Mouse (Mus musculus) MEL (cell line): ENCODE measurements at regions not wholly inside any gene's neighbourhood (a gene's known extent, or its start where the extent isn't known, plus 50 kb on each side); places are given as distances from the start of the nearest gene placed in this dataset.

Source experiments
- DNase-seq: peaks from one replicate; pipeline ENCODE4 v3.0.0; 2011; ENCODE audit warnings: low read depth, low spot score
- H3K27ac ChIP-seq: 2 replicates; pipeline ENCODE4 v1.5.1; 2012; ENCODE audit warnings: low read depth, mild to moderate bottlenecking, control low read depth, low read length, moderate library complexity; ENCODE audit not compliant: control insufficient read depth
- H3K27me3 ChIP-seq, 2 experiments: fragments of 150-350 bp in 1 of 2; sonication (generic) in 1 of 2; 2 replicates each; pipeline ENCODE4 v1.6.1; 2012; ENCODE audit warnings: low read length in 2 of 2, mild to moderate bottlenecking in 2 of 2, improper control_type of control experiment in 1 of 2, moderate library complexity in 1 of 2; ENCODE audit not compliant: insufficient read depth in 2 of 2, control insufficient read depth in 1 of 2
- H3K36me3 ChIP-seq, 2 experiments: 2 replicates each; pipeline ENCODE4 v1.6.1; 2012 to 2014; ENCODE audit warnings: low read length in 2 of 2, improper control_type of control experiment in 1 of 2, inconsistent platforms in 1 of 2, mild to moderate bottlenecking in 1 of 2; ENCODE audit not compliant: insufficient read depth in 2 of 2, control insufficient read depth in 1 of 2
- H3K4me1 ChIP-seq, 2 experiments: fragments of 150-350 bp in 1 of 2; sonication (generic) in 1 of 2; 2 replicates each; pipeline ENCODE4 v1.6.1; 2012; ENCODE audit warnings: low read length in 2 of 2, improper control_type of control experiment in 1 of 2, mild to moderate bottlenecking in 1 of 2; ENCODE audit not compliant: insufficient read depth in 2 of 2, control insufficient read depth in 1 of 2
- H3K4me3 ChIP-seq, 2 experiments: fragments of 150-350 bp in 1 of 2; sonication (generic) in 1 of 2; 2 replicates each; pipeline ENCODE4 v1.5.1; 2012; ENCODE audit warnings: low read depth in 2 of 2, low read length in 2 of 2, mild to moderate bottlenecking in 2 of 2, moderate library complexity in 2 of 2, control low read depth in 1 of 2, improper control_type of control experiment in 1 of 2; ENCODE audit not compliant: control insufficient read depth in 1 of 2, insufficient read depth in 1 of 2
- H3K79me2 ChIP-seq: 2 replicates; pipeline ENCODE4 v1.6.1; 2012; ENCODE audit warnings: mild to moderate bottlenecking, low read length, moderate library complexity; ENCODE audit not compliant: control insufficient read depth, poor library complexity, insufficient read depth
- H3K9ac ChIP-seq: 2 replicates; pipeline ENCODE4 v1.6.1; 2012; ENCODE audit warnings: low read depth, mild to moderate bottlenecking, control low read depth, low read length, moderate library complexity; ENCODE audit not compliant: control insufficient read depth, poor library complexity, severe bottlenecking
- H3K9me3 ChIP-seq: fragments of 150-350 bp; sonication (generic); replicated peaks from 2 replicates; pipeline ENCODE4 v1.6.1; 2012; ENCODE audit warnings: mild to moderate bottlenecking, low read length, improper control_type of control experiment, moderate library complexity; ENCODE audit not compliant: insufficient read depth
- BHLHE40 ChIP-seq: IDR thresholded peaks from 2 replicates; pipeline ENCODE4 v1.6.1; 2012; ENCODE audit warnings: low read depth, mild to moderate bottlenecking, inconsistent platforms, low read length, improper control_type of control experiment, borderline replicate concordance
- CHD1 ChIP-seq: IDR thresholded peaks from 2 replicates; pipeline ENCODE4 v1.6.1; 2012; ENCODE audit warnings: low read depth, mild to moderate bottlenecking, inconsistent platforms, low read length, improper control_type of control experiment
- CHD2 ChIP-seq: IDR thresholded peaks from 2 replicates; pipeline ENCODE4 v1.6.1; 2011; ENCODE audit warnings: low read length, improper control_type of control experiment
- CTCF ChIP-seq, 3 experiments: IDR thresholded peaks in 2 of 3; conservative IDR thresholded peaks in 1 of 3; 2 replicates each; pipeline ENCODE4 v1.5.1; 2011 to 2012; ENCODE audit warnings: low read length in 3 of 3, low read depth in 2 of 3, mild to moderate bottlenecking in 2 of 3, improper control_type of control experiment in 1 of 3, inconsistent platforms in 1 of 3, mixed read lengths in 1 of 3, moderate library complexity in 1 of 3; ENCODE audit not compliant: control insufficient read depth in 1 of 3, insufficient read depth in 1 of 3, poor library complexity in 1 of 3, severe bottlenecking in 1 of 3
- EP300 ChIP-seq, 2 experiments: IDR thresholded peaks; 2 replicates each; pipeline ENCODE4 v1.6.1; 2011; ENCODE audit warnings: improper control_type of control experiment in 2 of 2, low read length in 2 of 2, low read depth in 1 of 2, mild to moderate bottlenecking in 1 of 2
- ETS1 ChIP-seq: IDR thresholded peaks from 2 replicates; pipeline ENCODE4 v1.6.1; 2012; ENCODE audit warnings: low read depth, mild to moderate bottlenecking, inconsistent platforms, low read length, improper control_type of control experiment, moderate library complexity
- GATA1 ChIP-seq: IDR thresholded peaks from 2 replicates; pipeline ENCODE4 v1.6.1; 2011; ENCODE audit warnings: low read depth, low read length, improper control_type of control experiment
- HCFC1 ChIP-seq: IDR thresholded peaks from 2 replicates; pipeline ENCODE4 v1.6.1; 2012; ENCODE audit warnings: low read depth, mild to moderate bottlenecking, inconsistent platforms, low read length, improper control_type of control experiment, moderate library complexity
- JUND ChIP-seq: IDR thresholded peaks from 2 replicates; pipeline ENCODE4 v1.6.1; 2011; ENCODE audit warnings: low read depth, mild to moderate bottlenecking, improper control_type of control experiment, low read length
- KAT2A ChIP-seq: conservative IDR thresholded peaks from 2 replicates; pipeline ENCODE4 v1.6.1; 2012; ENCODE audit warnings: low read depth, low read length, improper control_type of control experiment, inconsistent platforms
- MAFK ChIP-seq: IDR thresholded peaks from 2 replicates; pipeline ENCODE4 v1.6.1; 2011; ENCODE audit warnings: low read depth, mild to moderate bottlenecking, low read length, improper control_type of control experiment, borderline replicate concordance
- MAX ChIP-seq: IDR thresholded peaks from 2 replicates; pipeline ENCODE4 v1.6.1; 2011; ENCODE audit warnings: low read length, improper control_type of control experiment
- MXI1 ChIP-seq: IDR thresholded peaks from 2 replicates; pipeline ENCODE4 v1.6.1; 2011; ENCODE audit warnings: mild to moderate bottlenecking, low read depth, low read length, improper control_type of control experiment
- MYB ChIP-seq: IDR thresholded peaks from 2 replicates; pipeline ENCODE4 v1.6.1; 2011; ENCODE audit warnings: mild to moderate bottlenecking, low read depth, low read length, improper control_type of control experiment
- MYC ChIP-seq: IDR thresholded peaks from 2 replicates; pipeline ENCODE4 v1.6.1; 2011; ENCODE audit warnings: low read depth, mild to moderate bottlenecking, low read length, improper control_type of control experiment, moderate library complexity
- POLR2AphosphoS2 ChIP-seq: IDR thresholded peaks from 2 replicates; pipeline ENCODE4 v1.6.1; 2011; ENCODE audit warnings: low read length, improper control_type of control experiment
- POLR2AphosphoS5 ChIP-seq: IDR thresholded peaks from 2 replicates; pipeline ENCODE4 v1.6.1; 2012; ENCODE audit warnings: low read depth, borderline replicate concordance, mild to moderate bottlenecking, inconsistent platforms, low read length, moderate library complexity, mixed read lengths
- RAD21 ChIP-seq: IDR thresholded peaks from 2 replicates; pipeline ENCODE4 v1.6.1; 2011; ENCODE audit warnings: mild to moderate bottlenecking, low read depth, low read length, improper control_type of control experiment
- TBP ChIP-seq: IDR thresholded peaks from 2 replicates; pipeline ENCODE4 v1.8.0; 2011; ENCODE audit warnings: low read depth, low read length, improper control_type of control experiment
- TCF12 ChIP-seq: IDR thresholded peaks from 2 replicates; pipeline ENCODE4 v1.6.1; 2014; ENCODE audit warnings: low read depth, mild to moderate bottlenecking, inconsistent platforms, low read length, improper control_type of control experiment, moderate library complexity
- UBTF ChIP-seq: IDR thresholded peaks from 2 replicates; pipeline ENCODE4 v1.6.1; 2012; ENCODE audit warnings: low read depth, mild to moderate bottlenecking, inconsistent platforms, low read length, improper control_type of control experiment, moderate library complexity, borderline replicate concordance; ENCODE audit not compliant: insufficient read depth
- ZC3H11A ChIP-seq: IDR thresholded peaks from 2 replicates; pipeline ENCODE4 v1.6.1; 2012; ENCODE audit warnings: low read depth, mild to moderate bottlenecking, inconsistent platforms, low read length, improper control_type of control experiment
- ZKSCAN1 ChIP-seq: IDR thresholded peaks from 2 replicates; pipeline ENCODE4 v1.6.1; 2012; ENCODE audit warnings: low read depth, mild to moderate bottlenecking, inconsistent platforms, low read length, improper control_type of control experiment, moderate library complexity
- ZMIZ1 ChIP-seq: IDR thresholded peaks from 2 replicates; pipeline ENCODE4 v1.6.1; 2012; ENCODE audit warnings: low read depth, mild to moderate bottlenecking, inconsistent platforms, low read length, improper control_type of control experiment, moderate library complexity
- ZNF384 ChIP-seq: IDR thresholded peaks from 2 replicates; pipeline ENCODE4 v1.6.1; 2012; ENCODE audit warnings: low read depth, mild to moderate bottlenecking, inconsistent platforms, low read length, improper control_type of control experiment

GRCm38 (mm10) chr16:93035626-93036025 is 209.7 kb upstream of the Runx1 start:
- no peak overlapping the region for H3K9ac ChIP-seq
- H3K4me1 ChIP-seq, result peaks cover 0 to 10% of the 10 kb centered on the region in 2 experiments; a peak in 2 of 4 replicates
- DNase-seq, result no peak
- H3K9me3 ChIP-seq, result no peaks in the 10 kb centered on the region
- no peak overlapping the region for H3K27ac ChIP-seq
- TF ChIP-seq TCF12, result no peak
- no peak for TF ChIP-seq MAFK
- no peak for TF ChIP-seq EP300 (IDR thresholded peaks at IDR 0.05; ENCODE audit: low read depth in 1 of 2, low read length in 2 of 2)
- TF ChIP-seq POLR2AphosphoS2, result no peak
- TF ChIP-seq MAX, result no peak
- no peak for TF ChIP-seq ZMIZ1
- TF ChIP-seq ZKSCAN1, result no peak
- TF ChIP-seq CHD2, result no peak
- TF ChIP-seq CTCF (IDR thresholded peaks at IDR 0.05 in 2 of 3, conservative IDR thresholded peaks at IDR 0.05 in 1 of 3; ENCODE audit: control insufficient read depth in 1 of 3, insufficient read depth in 1 of 3, low read depth in 2 of 3, low read length in 3 of 3, poor library complexity in 1 of 3, severe bottlenecking in 1 of 3), result no peak
- TF ChIP-seq TBP, result no peak
- TF ChIP-seq JUND, result no peak
- no peak for TF ChIP-seq POLR2AphosphoS5
- TF ChIP-seq ZNF384, result no peak
- no peak for TF ChIP-seq HCFC1
- TF ChIP-seq MYC, result no peak
- no peak for TF ChIP-seq BHLHE40
- H3K27me3 ChIP-seq, result no peaks in the 10 kb centered on the region; a peak in 1 of 4 replicates
- H3K79me2 ChIP-seq, result no peaks in the 10 kb centered on the region
- H3K36me3 ChIP-seq, result peaks cover 0 to 8% of the 10 kb centered on the region in 2 experiments; a peak in 2 of 4 replicates
- no peak overlapping the region for H3K4me3 ChIP-seq

GRCm38 (mm10) chr16:93033943-93034342 is 208.0 kb upstream of the Runx1 start:
- no peak for DNase-seq
- H3K4me3 ChIP-seq, result no peak overlapping the region
- peaks cover 0 to 10% of the 10 kb centered on the region in 2 experiments; a peak in 2 of 4 replicates for H3K4me1 ChIP-seq
- H3K79me2 ChIP-seq, result no peaks in the 10 kb centered on the region
- TF ChIP-seq ZC3H11A (no peak), ETS1 (no peak), CHD2 (no peak), KAT2A (no peak), GATA1 (no peak), MXI1 (no peak), ZMIZ1 (no peak), RAD21 (no peak), EP300 (IDR thresholded peaks at IDR 0.05; ENCODE audit: low read depth in 1 of 2, low read length in 2 of 2) (no peak), POLR2AphosphoS2 (no peak), CTCF (IDR thresholded peaks at IDR 0.05 in 2 of 3, conservative IDR thresholded peaks at IDR 0.05 in 1 of 3; ENCODE audit: control insufficient read depth in 1 of 3, insufficient read depth in 1 of 3, low read depth in 2 of 3, low read length in 3 of 3, poor library complexity in 1 of 3, severe bottlenecking in 1 of 3) (no peak), UBTF (no peak), CHD1 (no peak), POLR2AphosphoS5 (no peak), HCFC1 (no peak), MYB (no peak)
- H3K27me3 ChIP-seq, result no peaks in the 10 kb centered on the region; a peak in 1 of 4 replicates
- H3K27ac ChIP-seq, result no peak overlapping the region
- H3K36me3 ChIP-seq, result peaks cover 0 to 8% of the 10 kb centered on the region in 2 experiments; a peak in 2 of 4 replicates
- H3K9me3 ChIP-seq, result no peaks in the 10 kb centered on the region
- H3K9ac ChIP-seq, result no peak overlapping the region
